Mouse (Mus musculus) Muller cell, postnatal 12 days (primary cell): Measurements from ENCODE around the gene 1700028K03Rik.
A peak's percentile ranks its signal among the peaks of the same experiment; 100 is the strongest.

Experiments used
- DNase-seq: peaks from one replicate; pipeline ENCODE4 v3.0.0-alpha.2; 2015; ENCODE audit errors: inconsistent ontology term

1700028K03Rik gene

GRCm38 (mm10) chr5:107545927-107546326 is 11.4 kb downstream of the 1700028K03Rik start:
- no peak for DNase-seq

- DNase-seq: no peak
These were observed 13.4 kb downstream of the 1700028K03Rik start for GRCm38 (mm10) chr5:107547955-107548354.

- no peak for DNase-seq
These were observed 13.9 kb downstream of the 1700028K03Rik start for GRCm38 (mm10) chr5:107548444-107548843.

GRCm38 (mm10) chr5:107554336-107554735 is 19.8 kb downstream of the 1700028K03Rik start:
- no peak for DNase-seq

- DNase-seq: no peak
These were observed 22.5 kb downstream of the 1700028K03Rik start for GRCm38 (mm10) chr5:107556969-107557368.

GRCm38 (mm10) chr5:107569148-107569547 is 34.6 kb downstream of the 1700028K03Rik start:
- DNase-seq: no peak

- DNase-seq: peak; percentile 91
These were observed 63.0 kb downstream of the 1700028K03Rik start, which contains the start of the genes Rpap2 and Glmn for GRCm38 (mm10) chr5:107597301-107598077. TSS of gene Rpap2 (plus strand) at chr5:107597373. TSS of gene Glmn (minus strand) at chr5:107597888.

GRCm38 (mm10) chr5:107598380-107598779 is 63.9 kb downstream of the 1700028K03Rik start:
- peak; percentile 3 for DNase-seq
